In the genomic region with DNA sequence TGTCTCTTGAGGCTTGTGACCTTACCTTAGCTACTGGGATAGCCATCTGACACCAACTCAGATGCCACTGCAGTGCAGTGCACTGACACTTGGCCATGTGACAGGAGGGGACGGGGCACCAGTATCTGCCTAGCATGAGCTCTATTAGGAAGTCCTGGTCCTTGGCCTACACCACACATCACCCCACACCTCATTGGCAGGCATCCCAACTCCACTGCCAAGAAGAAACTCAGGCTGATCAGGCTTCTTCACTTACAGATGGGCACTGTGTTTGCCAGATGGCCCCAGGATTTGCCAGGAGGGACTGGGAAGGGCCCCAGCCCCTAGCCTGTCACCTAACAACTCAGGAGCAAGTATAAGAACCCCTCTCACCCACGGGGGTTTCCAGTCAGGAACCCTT, we compare ENCODE assay signal across 23 mouse cellular contexts. TPM values are rescaled to one million over a fixed set of nuclear protein-coding genes. Genes with fewer than 3 reads are reported as not detected.
DNase-seq lines count a peak whose midpoint lies in the region; ATAC-seq and TF ChIP-seq lines count a peak whose summit lies in the region.
"Had no signal": no experiment of that assay in that cellular context is flagged by ENCODE, and none has a peak within 500 bp of the region (broad histone marks: within the 10 kb centered on the region; RNA-seq: fewer than 3 reads in every experiment).

No protein-coding gene starts in this region.

- peaks cover 25% of the 10 kb centered on the region for H3K4me1 ChIP-seq in hindbrain, postnatal 0 days (ENCODE audit: insufficient read depth, low read length)
- H3K4me1 ChIP-seq in hindbrain, embryonic 11.5 days (replicated peaks; ENCODE audit: control insufficient read depth, insufficient read depth, low read length) = peaks cover 8% of the 10 kb centered on the region
- H3K4me1 ChIP-seq in hindbrain, embryonic 10.5 days (replicated peaks) = peaks cover 38% of the 10 kb centered on the region

- H3K27ac ChIP-seq in hindbrain, postnatal 0 days = no peak overlapping the region
- no peak overlapping the region for H3K27ac ChIP-seq in hindbrain, embryonic 11.5 days (ENCODE audit: low read depth, low read length)
- no peak overlapping the region for H3K27ac ChIP-seq in hindbrain, embryonic 10.5 days
- H3K27ac ChIP-seq: embryonic facial prominence, embryonic 13.5 days; forebrain, embryonic 10.5 days; heart, embryonic 15.5 days; hindbrain, embryonic 13.5 days; intestine, embryonic 15.5 days; kidney, embryonic 15.5 days; liver, embryonic 12.5 days; lung, embryonic 15.5 days; midbrain, embryonic 13.5 days; stomach, embryonic 15.5 days had no signal

- H3K9ac ChIP-seq in hindbrain, postnatal 0 days (replicated peaks; ENCODE audit: low read length) = no peak overlapping the region
- no peak overlapping the region for H3K9ac ChIP-seq in hindbrain, embryonic 11.5 days (ENCODE audit: low read depth, low read length)
- H3K9ac ChIP-seq: embryonic facial prominence, embryonic 13.5 days; heart, embryonic 15.5 days; hindbrain, embryonic 13.5 days; intestine, embryonic 15.5 days; kidney, embryonic 15.5 days; liver, embryonic 12.5 days; lung, embryonic 15.5 days; midbrain, embryonic 13.5 days; stomach, embryonic 15.5 days had no signal

- WGBS in hindbrain, postnatal 0 days = 60% methylated on average over 2 of the region's 2 CpGs
- WGBS in hindbrain, embryonic 11.5 days = 94% methylated on average over 2 of the region's 2 CpGs
- WGBS in hindbrain, embryonic 10.5 days = 98% methylated on average over 2 of the region's 2 CpGs

- DNase-seq in adrenal gland, postnatal 14 days = peak; percentile 64
- DNase-seq in adrenal gland, adult 18-20 months (ENCODE audit: low spot score in 2 of 2) = no peak
- DNase-seq in hindbrain, postnatal 0 days (ENCODE audit: low spot score) = peak; percentile 43
- no peak for DNase-seq in hindbrain, embryonic 11.5 days (ENCODE audit: low spot score)
- peak; percentile 43 for DNase-seq in NIH3T3 (ENCODE audit: low read depth)
- DNase-seq in gastrocnemius, postnatal 10 days = peak; percentile 77
- no peak for DNase-seq in hindbrain, embryonic 10.5 days (ENCODE audit: low spot score)
- DNase-seq: B cell, adult 2 months; heart, adult 11 months; spleen, adult 18-20 months; thymus, adult 2 months had no signal

- H3K4me2 ChIP-seq in hindbrain, postnatal 0 days (ENCODE audit: low read depth, low read length) = no peak overlapping the region
- H3K4me2 ChIP-seq in hindbrain, embryonic 11.5 days (replicated peaks; ENCODE audit: low read depth, low read length) = no peak overlapping the region
- H3K4me2 ChIP-seq: embryonic facial prominence, embryonic 13.5 days; heart, embryonic 15.5 days; hindbrain, embryonic 13.5 days; intestine, embryonic 15.5 days; kidney, embryonic 15.5 days; liver, embryonic 12.5 days; lung, embryonic 15.5 days; midbrain, embryonic 13.5 days; stomach, embryonic 15.5 days had no signal

- H3K4me3 ChIP-seq in hindbrain, postnatal 0 days (ENCODE audit: low read length) = no peak overlapping the region
- no peak overlapping the region for H3K4me3 ChIP-seq in hindbrain, embryonic 11.5 days (ENCODE audit: low read depth, low read length)
- no peak overlapping the region for H3K4me3 ChIP-seq in hindbrain, embryonic 10.5 days
- H3K4me3 ChIP-seq: embryonic facial prominence, embryonic 13.5 days; forebrain, embryonic 10.5 days; heart, embryonic 15.5 days; hindbrain, embryonic 13.5 days; intestine, embryonic 15.5 days; kidney, embryonic 15.5 days; liver, embryonic 12.5 days; lung, embryonic 15.5 days; midbrain, embryonic 13.5 days; myocyte; stomach, embryonic 15.5 days had no signal

- H3K9me3 ChIP-seq in hindbrain, postnatal 0 days (ENCODE audit: low read length) = no peaks in the 10 kb centered on the region
- no peaks in the 10 kb centered on the region for H3K9me3 ChIP-seq in hindbrain, embryonic 11.5 days (ENCODE audit: control insufficient read depth, low read length)
- no peaks in the 10 kb centered on the region for H3K9me3 ChIP-seq in hindbrain, embryonic 10.5 days
- H3K9me3 ChIP-seq: embryonic facial prominence, embryonic 13.5 days; forebrain, embryonic 10.5 days; heart, embryonic 15.5 days; hindbrain, embryonic 13.5 days; intestine, embryonic 15.5 days; kidney, embryonic 15.5 days; liver, embryonic 12.5 days; lung, embryonic 15.5 days; midbrain, embryonic 13.5 days; stomach, embryonic 15.5 days had no signal

- peaks cover 36% of the 10 kb centered on the region; the same call in 1 of the 2 replicates for H3K36me3 ChIP-seq in hindbrain, postnatal 0 days (ENCODE audit: insufficient read depth, low read length)
- H3K36me3 ChIP-seq in hindbrain, embryonic 11.5 days (ENCODE audit: control insufficient read depth, insufficient read depth, low read length) = peaks cover 5% of the 10 kb centered on the region; the same call in 1 of the 2 replicates
- H3K36me3 ChIP-seq in hindbrain, embryonic 10.5 days = peaks cover 55% of the 10 kb centered on the region

- TF ChIP-seq CTCF in hindbrain, postnatal 0 days (IDR thresholded peaks at IDR 0.05; ENCODE audit: low read depth) = no peak

- ATAC-seq in hindbrain, postnatal 0 days = no peak
- no peak for ATAC-seq in hindbrain, embryonic 11.5 days (ENCODE audit: low FRiP score)
- ATAC-seq in erythroblast, adult 5-6 weeks (replicated peaks; ENCODE audit: low FRiP score, poor library complexity, severe bottlenecking) = no peak
- ATAC-seq: intestine, embryonic 15.5 days; liver, embryonic 12.5 days; midbrain, embryonic 13.5 days had no signal

- no peaks in the 10 kb centered on the region for H3K27me3 ChIP-seq in hindbrain, postnatal 0 days (ENCODE audit: insufficient read depth, low read length)
- H3K27me3 ChIP-seq in hindbrain, embryonic 11.5 days (ENCODE audit: control insufficient read depth, insufficient read depth, low read length) = no peaks in the 10 kb centered on the region
- peaks cover 31% of the 10 kb centered on the region for H3K27me3 ChIP-seq in hindbrain, embryonic 10.5 days (ENCODE audit: insufficient read depth, poor library complexity, severe bottlenecking)
- H3K27me3 ChIP-seq: embryonic facial prominence, embryonic 13.5 days; hindbrain, embryonic 13.5 days; intestine, embryonic 15.5 days; kidney, embryonic 15.5 days; lung, embryonic 15.5 days; midbrain, embryonic 13.5 days; stomach, embryonic 15.5 days had no signal

RNA-seq across cellular contexts. Expression of gene Cers1, which starts 2.2 kb away (rescaled TPM):
- total RNA-seq in adrenal gland, postnatal 14 days (2021) = 1.9 and 2.9 TPM in 2 replicates
- total RNA-seq in adrenal gland, adult 18-20 months (2021) = 1 to 10 TPM; 2.0 to 2.5 TPM
- 92.5 and 101 TPM in 2 replicates for total RNA-seq in hindbrain, postnatal 0 days (2014; rRNA removed)
- polyA plus RNA-seq in hindbrain, postnatal 0 days (2015; fragmentation: Nextera tagmentation; extraction: Ambion mirVana) = 43.4 and 45.5 TPM in 2 replicates
- 5.7 and 6.2 TPM in 2 replicates for polyA plus RNA-seq in hindbrain, embryonic 11.5 days (2014; fragmentation: Nextera tagmentation; extraction: Ambion mirVana)
- total RNA-seq in gastrocnemius, postnatal 10 days (2021) = 10 to 100 TPM; 20.0 to 23.6 TPM
- not detected in 2 replicates for total RNA-seq in erythroblast, adult 5-6 weeks (2015; ENCODE audit: low replicate concordance)
- total RNA-seq in erythroblast, adult 5-6 weeks (2017; ENCODE audit: low replicate concordance) = 0.43 TPM in 1 of 2 replicates, not detected in the other
- 3.0 and 7.3 TPM in 2 replicates for polyA plus RNA-seq in hindbrain, embryonic 10.5 days (2016; fragmentation: Nextera tagmentation; extraction: Ambion mirVana)

RNA-seq across cellular contexts. Expression of gene Cope, which starts 11.1 kb away (rescaled TPM):
- 215 and 222 TPM in 2 replicates for total RNA-seq in adrenal gland, postnatal 14 days (2021)
- total RNA-seq in adrenal gland, adult 18-20 months (2021) = 100 to 1,000 TPM; 185 to 205 TPM
- 126 and 159 TPM in 2 replicates for total RNA-seq in hindbrain, postnatal 0 days (2014; rRNA removed)
- polyA plus RNA-seq in hindbrain, postnatal 0 days (2015; fragmentation: Nextera tagmentation; extraction: Ambion mirVana) = 286 and 291 TPM in 2 replicates
- polyA plus RNA-seq in hindbrain, embryonic 11.5 days (2014; fragmentation: Nextera tagmentation; extraction: Ambion mirVana) = 268 and 278 TPM in 2 replicates
- total RNA-seq in gastrocnemius, postnatal 10 days (2021) = 100 to 1,000 TPM; 140 to 158 TPM
- total RNA-seq in erythroblast, adult 5-6 weeks (2015; ENCODE audit: low replicate concordance) = 52.7 and 89.2 TPM in 2 replicates
- total RNA-seq in erythroblast, adult 5-6 weeks (2017; ENCODE audit: low replicate concordance) = 36.9 and 53.7 TPM in 2 replicates
- polyA plus RNA-seq in hindbrain, embryonic 10.5 days (2016; fragmentation: Nextera tagmentation; extraction: Ambion mirVana) = 324 and 329 TPM in 2 replicates

RNA-seq across cellular contexts. Expression of gene Ddx49, which starts 11.1 kb away (rescaled TPM):
- total RNA-seq in adrenal gland, postnatal 14 days (2021) = 49.2 and 71.3 TPM in 2 replicates
- 10 to 100 TPM; 63.9 to 70.5 TPM for total RNA-seq in adrenal gland, adult 18-20 months (2021)
- 36.4 and 53.8 TPM in 2 replicates for total RNA-seq in hindbrain, postnatal 0 days (2014; rRNA removed)
- 40.4 and 47.5 TPM in 2 replicates for polyA plus RNA-seq in hindbrain, postnatal 0 days (2015; fragmentation: Nextera tagmentation; extraction: Ambion mirVana)
- 43.3 and 50.1 TPM in 2 replicates for polyA plus RNA-seq in hindbrain, embryonic 11.5 days (2014; fragmentation: Nextera tagmentation; extraction: Ambion mirVana)
- total RNA-seq in gastrocnemius, postnatal 10 days (2021) = 10 to 100 TPM; 28.6 to 29.5 TPM
- total RNA-seq in erythroblast, adult 5-6 weeks (2015; ENCODE audit: low replicate concordance) = 15.0 TPM in 2 replicates
- 23.3 and 40.0 TPM in 2 replicates for total RNA-seq in erythroblast, adult 5-6 weeks (2017; ENCODE audit: low replicate concordance)
- 54.4 and 54.8 TPM in 2 replicates for polyA plus RNA-seq in hindbrain, embryonic 10.5 days (2016; fragmentation: Nextera tagmentation; extraction: Ambion mirVana)

RNA-seq across cellular contexts. Expression of gene Gdf1, which starts 16.2 kb away (rescaled TPM):
- total RNA-seq in adrenal gland, postnatal 14 days (2021) = 0.41 and 1.2 TPM in 2 replicates
- not detected for total RNA-seq in adrenal gland, adult 18-20 months (2021)
- 5.3 and 8.4 TPM in 2 replicates for total RNA-seq in hindbrain, postnatal 0 days (2014; rRNA removed)
- polyA plus RNA-seq in hindbrain, postnatal 0 days (2015; fragmentation: Nextera tagmentation; extraction: Ambion mirVana) = 6.0 and 6.9 TPM in 2 replicates
- 1.3 TPM in 2 replicates for polyA plus RNA-seq in hindbrain, embryonic 11.5 days (2014; fragmentation: Nextera tagmentation; extraction: Ambion mirVana)
- 1 to 10 TPM; 3.9 to 5.3 TPM for total RNA-seq in gastrocnemius, postnatal 10 days (2021)
- total RNA-seq in erythroblast, adult 5-6 weeks (2015; ENCODE audit: low replicate concordance) = not detected in 2 replicates
- not detected in 2 replicates for total RNA-seq in erythroblast, adult 5-6 weeks (2017; ENCODE audit: low replicate concordance)
- polyA plus RNA-seq in hindbrain, embryonic 10.5 days (2016; fragmentation: Nextera tagmentation; extraction: Ambion mirVana) = 2.9 and 4.3 TPM in 2 replicates

RNA-seq across cellular contexts. Expression of gene Homer3, which starts 30.8 kb away (rescaled TPM):
- total RNA-seq in adrenal gland, postnatal 14 days (2021) = 21.3 and 25.0 TPM in 2 replicates
- 10 to 100 TPM; 18.5 to 19.8 TPM for total RNA-seq in adrenal gland, adult 18-20 months (2021)
- 40.3 and 42.3 TPM in 2 replicates for total RNA-seq in hindbrain, postnatal 0 days (2014; rRNA removed)
- polyA plus RNA-seq in hindbrain, postnatal 0 days (2015; fragmentation: Nextera tagmentation; extraction: Ambion mirVana) = 20.4 and 21.2 TPM in 2 replicates
- 50.4 and 51.6 TPM in 2 replicates for polyA plus RNA-seq in hindbrain, embryonic 11.5 days (2014; fragmentation: Nextera tagmentation; extraction: Ambion mirVana)
- 10 to 100 TPM; 12.3 to 19.8 TPM for total RNA-seq in gastrocnemius, postnatal 10 days (2021)
- total RNA-seq in erythroblast, adult 5-6 weeks (2015; ENCODE audit: low replicate concordance) = 0.63 and 1.3 TPM in 2 replicates
- 0.68 and 2.5 TPM in 2 replicates for total RNA-seq in erythroblast, adult 5-6 weeks (2017; ENCODE audit: low replicate concordance)
- polyA plus RNA-seq in hindbrain, embryonic 10.5 days (2016; fragmentation: Nextera tagmentation; extraction: Ambion mirVana) = 107 and 108 TPM in 2 replicates

Comparison
In these comparisons a context has a peak if more than half of its experiments do, and no peak if none do; other contexts are left out.
1. DNase-seq: peak in adrenal gland, postnatal 14 days (single experiment), hindbrain, postnatal 0 days (single experiment), NIH3T3 (single experiment) and gastrocnemius, postnatal 10 days (single experiment); none in adrenal gland, adult 18-20 months (0 of 2), hindbrain, embryonic 11.5 days (single experiment) and hindbrain, embryonic 10.5 days (single experiment).